31 mouse cellular contexts compared by ENCODE assay signal in the genomic region with DNA sequence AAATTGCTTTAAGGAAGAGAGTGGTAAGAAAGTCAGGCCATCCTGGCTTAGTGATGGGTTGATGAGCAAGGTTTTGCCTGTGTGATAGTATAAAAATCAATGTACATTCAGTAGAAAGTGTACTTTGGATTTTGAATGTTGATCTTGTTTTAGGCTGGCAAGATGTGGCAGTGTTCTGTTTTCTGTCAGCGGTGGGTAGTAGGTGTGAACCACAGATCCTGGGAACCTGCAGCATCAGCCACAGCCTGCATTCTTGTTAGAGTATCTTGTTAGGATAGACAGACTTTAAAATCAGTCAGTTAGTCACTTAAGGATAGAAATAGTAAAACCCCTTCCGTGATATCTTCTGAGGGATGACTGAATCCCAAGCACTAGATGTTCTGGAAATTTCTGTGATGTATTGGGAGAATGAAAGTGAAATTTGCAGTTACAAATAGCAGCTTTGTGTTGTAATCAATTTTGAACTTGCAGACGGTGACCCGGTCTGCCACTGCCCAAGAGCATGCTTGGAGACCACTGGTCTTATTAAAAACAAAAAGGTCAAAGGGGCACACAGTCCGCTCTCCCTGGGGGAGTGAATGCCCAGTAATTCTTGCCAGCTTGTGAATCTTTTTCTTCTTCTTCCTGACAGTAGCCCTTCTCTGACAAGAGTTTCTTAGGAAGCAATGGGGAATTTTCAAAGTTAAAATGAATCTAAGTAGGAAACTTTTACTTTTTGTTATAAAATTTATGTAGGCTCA. TPM values are rescaled to one million over a fixed set of nuclear protein-coding genes. Genes with fewer than 3 reads are reported as not detected.
DNase-seq lines count a peak whose midpoint lies in the region; ATAC-seq lines count a peak whose summit lies in the region.
"Had no signal": no experiment of that assay in that cellular context is flagged by ENCODE, and none has a peak within 500 bp of the region (broad histone marks: within the 10 kb centered on the region; RNA-seq: fewer than 3 reads in every experiment).

No protein-coding gene starts in this region.

- no peaks in the 10 kb centered on the region for H3K36me3 ChIP-seq in heart, embryonic 11.5 days (ENCODE audit: control insufficient read depth, insufficient read depth, low read length)
- no peaks in the 10 kb centered on the region; the same call in 1 of the 2 replicates for H3K36me3 ChIP-seq in heart, embryonic 16.5 days (ENCODE audit: control insufficient read depth, insufficient read depth)
- H3K36me3 ChIP-seq: midbrain, embryonic 12.5 days; neural tube, embryonic 12.5 days had no signal

- H3K4me2 ChIP-seq in heart, embryonic 11.5 days = peak overlapping the region; percentile 11; the same call in 1 of the 2 replicates
- H3K4me2 ChIP-seq in heart, embryonic 16.5 days (ENCODE audit: low read depth, low read length) = no peak overlapping the region
- H3K4me2 ChIP-seq: hindbrain, embryonic 14.5 days; liver, embryonic 12.5 days; midbrain, embryonic 12.5 days; neural tube, embryonic 12.5 days had no signal

- no peak overlapping the region for H3K9ac ChIP-seq in heart, embryonic 11.5 days (ENCODE audit: low read depth, low read length)
- no peak overlapping the region; the same call in 1 of the 2 replicates for H3K9ac ChIP-seq in heart, embryonic 16.5 days (ENCODE audit: low read length)
- H3K9ac ChIP-seq: hindbrain, embryonic 14.5 days; liver, embryonic 12.5 days; midbrain, embryonic 12.5 days; neural tube, embryonic 12.5 days had no signal

- no peaks in the 10 kb centered on the region for H3K27me3 ChIP-seq in heart, embryonic 11.5 days (ENCODE audit: control insufficient read depth, insufficient read depth, low read length)
- no peaks in the 10 kb centered on the region for H3K27me3 ChIP-seq in heart, embryonic 16.5 days (ENCODE audit: control insufficient read depth, insufficient read depth, low read length)
- H3K27me3 ChIP-seq: liver, embryonic 12.5 days; megakaryocyte, embryonic 14.5 days; midbrain, embryonic 12.5 days; neural tube, embryonic 12.5 days had no signal

- no peak overlapping the region for H3K4me3 ChIP-seq in heart, embryonic 11.5 days (ENCODE audit: low read depth, low read length)
- H3K4me3 ChIP-seq in heart, embryonic 16.5 days (ENCODE audit: low read length) = no peak overlapping the region
- H3K4me3 ChIP-seq: erythroblast, embryonic 14.5 days; liver, embryonic 12.5 days; midbrain, embryonic 12.5 days; myocyte; neural tube, embryonic 12.5 days had no signal

- H3K27ac ChIP-seq in heart, embryonic 11.5 days (ENCODE audit: low read depth, low read length) = peak overlapping the region; percentile 46; the same call in 1 of the 2 replicates
- 0 out of 2 replicates have a peak overlapping the region, but pooled peaks have one; percentile 9 for H3K27ac ChIP-seq in heart, embryonic 16.5 days (ENCODE audit: low read length)
- H3K27ac ChIP-seq: hindbrain, embryonic 14.5 days; liver, embryonic 12.5 days; midbrain, embryonic 12.5 days; neural tube, embryonic 12.5 days; stomach, postnatal 0 days had no signal

- DNase-seq in embryo, embryonic 10.5 days (ENCODE audit: low spot score) = peak; percentile 56
- DNase-seq in embryo, embryonic 9.5 days (ENCODE audit: extremely low spot score) = no peak
- DNase-seq in heart, postnatal 4 days = no peak
- DNase-seq in heart, adult 18-20 months = no peak
- peak; percentile 50 for DNase-seq in brain, adult 2 months (ENCODE audit: low read depth, low spot score)
- DNase-seq: adrenal gland, adult 8-10 months; cerebellum, adult 8-10 months; gastrocnemius, postnatal 14 days; kidney, adult 9 months; kidney, postnatal 10 days; layer of hippocampus, adult 9-11 months; lung, adult 18-20 months; lung, postnatal 4 days; right cerebral cortex, adult 18-20 months; right cerebral cortex, postnatal 4 days; thymus, adult 18-20 months; thymus, postnatal 25 days had no signal

- 33% methylated on average over 5 of the region's 5 CpGs for WGBS in heart, embryonic 11.5 days (ENCODE audit: insufficient replicate concordance)
- WGBS in heart, embryonic 16.5 days = 35% methylated on average over 5 of the region's 5 CpGs

- H3K4me1 ChIP-seq in heart, embryonic 11.5 days (ENCODE audit: control insufficient read depth, insufficient read depth, low read length) = peaks cover 23% of the 10 kb centered on the region
- H3K4me1 ChIP-seq in heart, embryonic 16.5 days (ENCODE audit: control insufficient read depth, insufficient read depth, low read length) = peaks cover 34% of the 10 kb centered on the region
- H3K4me1 ChIP-seq: neural tube, embryonic 12.5 days had no signal

- no peaks in the 10 kb centered on the region for H3K9me3 ChIP-seq in heart, embryonic 11.5 days (replicated peaks; ENCODE audit: control insufficient read depth, low read length)
- H3K9me3 ChIP-seq in heart, embryonic 16.5 days (replicated peaks; ENCODE audit: control insufficient read depth, low read length) = no peaks in the 10 kb centered on the region
- H3K9me3 ChIP-seq: G1E; liver, embryonic 12.5 days; megakaryocyte, embryonic 14.5 days; midbrain, embryonic 12.5 days; neural tube, embryonic 12.5 days had no signal

- no peak for ATAC-seq in heart, embryonic 11.5 days (replicated peaks; ENCODE audit: insufficient number of reproducible peaks, low FRiP score, low TSS enrichment)
- no peak for ATAC-seq in heart, embryonic 16.5 days (replicated peaks; ENCODE audit: extremely low read depth, insufficient read depth, low FRiP score)
- ATAC-seq: forebrain, embryonic 16.5 days; intestine, postnatal 0 days; liver, embryonic 12.5 days; lung, postnatal 0 days had no signal

RNA-seq across cellular contexts. Expression of gene Daam1, which starts 17.3 kb away (rescaled TPM):
- polyA plus RNA-seq in heart, embryonic 11.5 days (2014; fragmentation: Nextera tagmentation; extraction: Ambion mirVana) = 25.7 and 33.0 TPM in 2 replicates
- 10 to 100 TPM; 88.8 to 92.1 TPM for total RNA-seq in heart, postnatal 4 days (2021)
- polyA plus RNA-seq in heart, embryonic 16.5 days (2015; fragmentation: Nextera tagmentation; extraction: Ambion mirVana) = 21.6 and 21.7 TPM in 2 replicates
- 10 to 100 TPM; 61.3 to 70.5 TPM for total RNA-seq in heart, adult 18-20 months (2021)

Comparison
In these comparisons a context has a peak if more than half of its experiments do, and no peak if none do; other contexts are left out.
1. DNase-seq: peak in embryo, embryonic 10.5 days (single experiment) and brain, adult 2 months (single experiment); none in embryo, embryonic 9.5 days (single experiment), heart, postnatal 4 days (single experiment) and heart, adult 18-20 months (0 of 2).